Mouse (Mus musculus) olfactory bulb, adult 2 months (tissue): ENCODE data around the gene Srcap.

Experiments
- CTCF ChIP-seq: fragments of 200-500 bp; IDR thresholded peaks from 2 replicates; pipeline ENCODE4 v1.5.1; 2012; ENCODE audit warnings: low read depth, mild to moderate bottlenecking, low read length, moderate library complexity; ENCODE audit not compliant: insufficient read depth
- POLR2A ChIP-seq: fragments of 200-500 bp; IDR thresholded peaks from 2 replicates; pipeline ENCODE4 v1.6.1; 2012; ENCODE audit warnings: mild to moderate bottlenecking, low read depth, low read length, moderate library complexity; ENCODE audit not compliant: insufficient read depth

DNA sequence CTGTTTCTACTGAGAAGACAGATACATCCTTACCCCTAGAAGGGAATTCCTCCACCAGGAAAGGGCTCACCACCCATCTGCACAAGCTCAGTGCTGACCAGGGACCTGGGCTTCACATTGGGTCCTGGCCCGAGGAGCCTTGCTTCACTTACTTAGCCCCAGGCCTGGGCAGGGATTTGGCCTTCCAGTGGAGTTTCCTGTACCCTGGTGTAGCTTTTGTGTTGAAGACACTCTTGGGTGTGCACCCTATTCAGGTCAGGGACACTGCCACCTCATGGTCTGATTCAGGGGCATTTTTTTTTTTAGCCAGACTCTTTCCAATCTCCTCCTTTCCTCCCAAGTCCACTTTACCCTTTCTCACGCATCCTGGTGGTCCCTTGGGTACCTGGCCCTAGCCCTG lies 91.1 kb downstream of the Srcap start:
- TF ChIP-seq CTCF = no peak
- no peak for TF ChIP-seq POLR2A
